Mouse (Mus musculus) ES-E14 (cell line): ENCODE measurements around the gene Gaa. TPM values are rescaled to one million over a fixed set of nuclear protein-coding genes. Genes with fewer than 3 reads are reported as not detected.

Experiments
- DNase-seq: peaks from one replicate; pipeline ENCODE4 v3.0.0-alpha.2; 2013; ENCODE audit warnings: low read depth, low spot score
- H3K27ac ChIP-seq: 2 replicates; pipeline ENCODE4 v1.5.1; 2012; ENCODE audit warnings: low read depth, mild to moderate bottlenecking, low read length, moderate library complexity, mixed read lengths; ENCODE audit not compliant: poor library complexity, insufficient read depth, severe bottlenecking
- H3K36me3 ChIP-seq: 2 replicates; pipeline ENCODE4 v1.6.1; 2012; ENCODE audit warnings: mild to moderate bottlenecking, low read length, moderate library complexity, mixed read lengths; ENCODE audit not compliant: control insufficient read depth, poor library complexity, insufficient read depth, severe bottlenecking
- H3K4me1 ChIP-seq, 2 experiments: fragments of 150-350 bp in 1 of 2; sonication (generic) in 1 of 2; 2 replicates each; pipeline ENCODE4 v1.6.1; 2012; ENCODE audit warnings: low read length in 2 of 2, mild to moderate bottlenecking in 1 of 2, mixed read lengths in 1 of 2; ENCODE audit not compliant: control insufficient read depth in 2 of 2, insufficient read depth in 2 of 2, poor library complexity in 1 of 2
- H3K4me3 ChIP-seq, 2 experiments: fragments of 150-350 bp in 1 of 2; sonication (generic) in 1 of 2; 2 replicates each; pipeline ENCODE4 v1.5.1; 2012; ENCODE audit warnings: low read length in 2 of 2, low read depth in 1 of 2, mild to moderate bottlenecking in 1 of 2, mixed read lengths in 1 of 2; ENCODE audit not compliant: insufficient read depth in 1 of 2, poor library complexity in 1 of 2, severe bottlenecking in 1 of 2
- H3K9ac ChIP-seq: 2 replicates; pipeline ENCODE4 v1.6.1; 2012; ENCODE audit warnings: low read depth, mild to moderate bottlenecking, low read length, mixed read lengths; ENCODE audit not compliant: poor library complexity, insufficient read depth, severe bottlenecking
- H3K9me3 ChIP-seq: fragments of 150-350 bp; sonication (generic); 2 replicates; pipeline ENCODE4 v1.6.1; 2012; ENCODE audit warnings: low read depth, mild to moderate bottlenecking, low read length; ENCODE audit not compliant: control insufficient read depth, insufficient read depth
- CHD2 ChIP-seq: IDR thresholded peaks from 2 replicates; pipeline ENCODE4 v1.6.1; 2014; ENCODE audit warnings: mild to moderate bottlenecking, low read depth, low read length, inconsistent platforms
- HCFC1 ChIP-seq: IDR thresholded peaks from 2 replicates; pipeline ENCODE4 v1.6.1; 2012; ENCODE audit warnings: low read length, inconsistent platforms, borderline replicate concordance; ENCODE audit not compliant: insufficient read depth
- MAFK ChIP-seq: IDR thresholded peaks from 2 replicates; pipeline ENCODE4 v1.6.1; 2014; ENCODE audit warnings: mild to moderate bottlenecking, low read depth, low read length, inconsistent platforms; ENCODE audit not compliant: insufficient read depth
- ZC3H11A ChIP-seq: IDR thresholded peaks from 2 replicates; pipeline ENCODE4 v1.6.1; 2012; ENCODE audit warnings: low read depth, mild to moderate bottlenecking, inconsistent platforms, low read length, borderline replicate concordance
- ZNF384 ChIP-seq: IDR thresholded peaks from 2 replicates; pipeline ENCODE4 v1.6.1; 2012; ENCODE audit warnings: low read depth, low read length, inconsistent platforms
- in situ Hi-C, 2 experiments: fragments of 600-800 bp; cut with MboI; formaldehyde crosslinking; loops; one replicate each; pipeline ENCODE4 v1.15.1; 2025; ENCODE audit warnings: low sequenced_read_pairs in 2 of 2, inconsistent platforms in 1 of 2; ENCODE audit not compliant: unreplicated experiment in 2 of 2
- total RNA-seq: library from RNA; depleted of rRNA; stranded (reverse); fragments of 300-350 nt; gene quantifications from 2 replicates; pipeline ENCODE4 v1.2.3, GENCODE M21; 2012; rRNA removed

Gaa gene
- total RNA-seq, 1 experiment: 69.3 TPM

DNA sequence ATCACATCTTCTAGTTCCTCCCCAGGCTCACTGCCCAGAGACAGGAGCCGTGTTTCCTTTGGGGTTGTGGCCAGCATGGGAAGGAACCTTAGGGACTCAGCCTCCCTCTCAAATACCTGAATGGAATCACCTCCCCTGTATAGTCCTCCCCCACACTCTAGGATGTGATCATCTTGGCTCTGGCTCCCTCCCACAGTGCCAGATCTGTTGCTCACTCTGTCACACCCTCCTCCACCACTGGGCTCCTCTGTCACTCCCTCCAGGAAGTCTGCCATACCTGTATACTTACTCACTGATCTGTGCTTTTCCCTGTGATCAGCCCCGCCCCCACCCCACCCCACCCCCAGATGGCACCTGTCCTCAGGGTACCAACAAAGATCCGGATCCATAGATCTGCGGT lies 62.9 kb downstream of the Gaa start:
- no peak overlapping the region for H3K4me3 ChIP-seq
- TF ChIP-seq ZNF384: no peak
- TF ChIP-seq ZC3H11A: no peak
- TF ChIP-seq HCFC1: no peak
- no peak for TF ChIP-seq MAFK
- no peaks in the 10 kb centered on the region for H3K9me3 ChIP-seq
- H3K27ac ChIP-seq: no peak overlapping the region
- H3K4me1 ChIP-seq: no peaks in the 10 kb centered on the region; a peak in 1 of 4 replicates
- no peak for DNase-seq
- H3K36me3 ChIP-seq: no peaks in the 10 kb centered on the region
- H3K9ac ChIP-seq: no peak overlapping the region
- in situ Hi-C loops: no loop called here

DNA sequence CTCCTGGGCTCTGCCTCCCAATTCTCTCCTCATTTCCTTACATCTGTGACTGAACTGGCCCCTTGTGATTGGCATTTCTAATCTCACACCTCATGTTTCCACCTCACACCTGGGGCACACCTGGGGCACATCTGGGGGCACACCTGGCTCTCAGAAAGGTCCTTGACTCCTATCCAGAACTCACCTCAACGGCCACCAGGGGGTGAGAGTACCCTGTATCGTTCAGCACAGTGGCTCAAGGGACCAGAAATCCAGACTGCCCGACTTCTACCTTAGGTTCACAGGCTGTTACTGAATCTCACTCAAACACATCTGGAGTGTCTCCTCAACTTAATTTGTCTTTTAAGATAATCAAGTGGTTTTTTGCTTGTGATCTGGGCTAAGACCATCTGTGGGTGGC lies 64.3 kb downstream of the Gaa start:
- TF ChIP-seq HCFC1 (no peak), MAFK (no peak), CHD2 (no peak), ZC3H11A (no peak), ZNF384 (no peak)
- Histone ChIP-seq H3K4me3 (no peak overlapping the region), H3K9ac (no peak overlapping the region), H3K9me3 (no peaks in the 10 kb centered on the region), H3K27ac (no peak overlapping the region), H3K4me1 (no peaks in the 10 kb centered on the region; a peak in 1 of 4 replicates), H3K36me3 (no peaks in the 10 kb centered on the region)
- DNase-seq: no peak
- in situ Hi-C loops: no loop called here

Other genes with a start within 250 kb of the Gaa start
- 12.6 and 13.9 TPM in 2 replicates for gene Cbx2, start 244.9 kb upstream of the Gaa start, total RNA-seq
- gene Cbx8, start 226.9 kb upstream of the Gaa start, total RNA-seq: 1.1 and 1.2 TPM in 2 replicates
- 0.90 and 1.8 TPM in 2 replicates for gene Cbx4, start 181.7 kb upstream of the Gaa start, total RNA-seq
- gene Tbc1d16, start 39.4 kb upstream of the Gaa start, total RNA-seq: 6.3 and 10.1 TPM in 2 replicates
- gene Ccdc40, start 39.3 kb upstream of the Gaa start, total RNA-seq: 6.2 and 6.4 TPM in 2 replicates
- gene Eif4a3, start 32.2 kb downstream of the Gaa start, total RNA-seq: 337 and 400 TPM in 2 replicates
- 0.22 and 0.58 TPM in 2 replicates for gene Card14, start 39.9 kb downstream of the Gaa start, total RNA-seq
- gene Sgsh, start 87.6 kb downstream of the Gaa start, total RNA-seq: 3.4 and 4.9 TPM in 2 replicates
- 4.4 and 7.4 TPM in 2 replicates for gene Slc26a11, start 87.7 kb downstream of the Gaa start, total RNA-seq
- gene Rnf213, start 125.2 kb downstream of the Gaa start, total RNA-seq: 30.4 and 37.3 TPM in 2 replicates
- gene Endov, start 223.5 kb downstream of the Gaa start, total RNA-seq: 10.0 and 13.5 TPM in 2 replicates